Mouse (Mus musculus) C3H10T1/2 (cell line): ENCODE data around the gene Prr13. TPM values are rescaled to one million over a fixed set of nuclear protein-coding genes. Genes with fewer than 3 reads are reported as not detected.

Source experiments
- polyA plus RNA-seq, 2 experiments: library from polyadenylated mRNA; unstranded; fragments of >200 nt; fragmentation: generic; extraction: Trizol; gene quantifications; one replicate each; pipeline ENCODE4 v1.2.1; 2012; ENCODE audit warnings: missing spikeins in 2 of 2

Prr13 gene
- polyA plus RNA-seq: 100 to 1,000 TPM; 159 to 189 TPM

DNA sequence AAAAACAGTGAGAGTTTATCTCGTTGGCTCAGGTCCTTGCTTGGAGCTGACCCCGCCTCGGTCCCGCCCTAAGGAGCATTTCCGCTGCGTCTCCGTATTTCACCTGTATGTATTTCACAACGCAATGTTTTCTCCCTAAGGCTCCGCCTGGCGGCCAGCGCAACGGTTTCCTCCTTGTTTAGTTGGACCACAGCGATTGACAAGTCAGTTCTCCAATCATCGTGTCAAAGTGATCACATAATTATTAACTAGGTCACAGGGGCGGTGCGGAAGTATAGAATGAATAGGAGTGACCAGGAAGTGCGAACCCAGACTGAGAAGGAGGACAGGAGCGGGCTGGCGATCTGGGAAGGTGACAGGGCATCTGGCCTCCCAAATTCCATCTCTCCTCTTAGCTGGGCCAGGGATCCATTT, at the start of gene Prr13:
Prr13 (plus strand) TSS at position 125 of the 414 bp plus-strand sequence.

DNA sequence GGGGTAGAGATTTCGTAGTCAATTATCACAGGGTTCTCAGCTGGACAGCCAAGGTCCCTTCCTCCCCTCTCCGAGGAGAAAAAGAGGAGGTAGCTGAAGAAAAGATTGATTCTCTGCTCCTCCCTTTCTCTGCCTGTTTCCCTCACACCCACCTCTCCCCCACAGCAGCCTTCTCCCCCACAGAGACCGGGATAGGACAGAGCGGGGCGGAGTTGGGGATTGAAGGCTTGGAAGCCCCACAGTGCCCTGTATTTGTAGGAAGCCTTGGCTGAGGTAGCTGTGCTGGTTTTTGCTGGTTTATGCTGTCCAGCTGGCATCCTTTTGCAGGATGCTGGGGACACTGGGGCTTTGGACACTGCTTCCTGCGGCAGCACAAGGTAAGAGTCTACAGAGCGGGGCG, 13.7 kb upstream of the Prr13 start, which contains the start of gene Amhr2:
Amhr2 (plus strand) TSS at position 222 of the 400 bp plus-strand sequence.

GRCm38 (mm10) chr15:102470183-102470604, 11.4 kb downstream of the Prr13 start, which contains the start of gene Pcbp2:
Gene Pcbp2 (plus strand): TSS chr15:102470539.

DNA sequence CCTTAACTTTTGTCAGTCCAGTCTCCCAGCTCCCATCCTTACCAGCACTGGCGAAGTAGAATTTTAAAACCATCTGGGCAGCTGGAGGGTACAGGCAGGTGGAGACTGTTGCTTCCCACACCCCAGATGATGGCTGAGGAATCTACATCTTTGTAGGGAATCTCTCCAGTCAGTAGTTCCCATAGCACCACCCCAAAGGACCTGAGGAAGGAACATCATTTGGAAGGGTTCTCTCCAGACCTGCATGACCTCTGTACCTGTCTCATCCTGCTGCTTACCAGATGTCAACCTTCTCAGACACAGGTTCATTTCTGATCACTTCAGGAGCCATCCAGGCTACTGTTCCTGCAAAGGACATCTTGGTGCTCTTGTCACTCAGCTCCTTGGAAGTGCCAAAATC, 44.6 kb downstream of the Prr13 start, which contains the start of gene Gm10337:
Gm10337 (plus strand) TSS at position 276 of the 400 bp plus-strand sequence.

Other genes starting within 250 kb of the Prr13 start
- 100 to 1,000 TPM in 1 of 2 experiments, 1 to 10 TPM in 1; 4.6 to 133 TPM for gene Itgb7, start 227.1 kb upstream of the Prr13 start, polyA plus RNA-seq
- gene Rarg, start 201.5 kb upstream of the Prr13 start, polyA plus RNA-seq: 100 to 1,000 TPM; 110 to 187 TPM
- gene Gm9918, start 188.5 kb upstream of the Prr13 start, polyA plus RNA-seq: under 1 TPM in 1 of 2 experiments, not detected in 1; 0.11 TPM
- gene Mfsd5, start 179.6 kb upstream of the Prr13 start, polyA plus RNA-seq: 100 to 1,000 TPM in 1 of 2 experiments, 10 to 100 TPM in 1; 92.5 to 106 TPM
- 10 to 100 TPM; 21.0 to 35.6 TPM for gene Espl1, start 162.8 kb upstream of the Prr13 start, polyA plus RNA-seq
- gene Pfdn5, start 132.9 kb upstream of the Prr13 start, polyA plus RNA-seq: 100 to 1,000 TPM; 724 to 828 TPM
- gene Myg1, start 127.3 kb upstream of the Prr13 start, polyA plus RNA-seq: 100 to 1,000 TPM; 115 to 233 TPM
- 100 to 1,000 TPM in 1 of 2 experiments, 10 to 100 TPM in 1; 78.8 to 232 TPM for gene Aaas, start 108.3 kb upstream of the Prr13 start, polyA plus RNA-seq
- under 1 TPM; 0.02 to 0.09 TPM for gene Sp7, start 91.8 kb upstream of the Prr13 start, polyA plus RNA-seq
- gene Sp1, start 52.9 kb upstream of the Prr13 start, polyA plus RNA-seq: 10 to 100 TPM in 1 of 2 experiments, 1 to 10 TPM in 1; 1.2 to 10.6 TPM
- gene Amhr2, start 13.7 kb upstream of the Prr13 start, polyA plus RNA-seq: under 1 TPM; 0.02 to 0.65 TPM
- gene Pcbp2, start 11.5 kb downstream of the Prr13 start, polyA plus RNA-seq: 1,000 to 10,000 TPM in 1 of 2 experiments, 100 to 1,000 TPM in 1; 559 to 1,162 TPM
- not detected for gene Gm10337, start 44.7 kb downstream of the Prr13 start, polyA plus RNA-seq
- 10 to 100 TPM in 1 of 2 experiments, 1 to 10 TPM in 1; 4.4 to 17.8 TPM for gene Map3k12, start 58.0 kb downstream of the Prr13 start, polyA plus RNA-seq
- gene Tarbp2, start 59.2 kb downstream of the Prr13 start, polyA plus RNA-seq: 100 to 1,000 TPM in 1 of 2 experiments, 10 to 100 TPM in 1; 49.0 to 127 TPM
- gene Npff, start 65.9 kb downstream of the Prr13 start, polyA plus RNA-seq: 1 to 10 TPM in 1 of 2 experiments, under 1 TPM in 1; 0.41 to 6.0 TPM
- gene Gm28047, start 166.0 kb downstream of the Prr13 start, polyA plus RNA-seq: under 1 TPM; 0.12 to 0.27 TPM
- gene Atf7, start 166.4 kb downstream of the Prr13 start, polyA plus RNA-seq: 100 to 1,000 TPM in 1 of 2 experiments, 10 to 100 TPM in 1; 12.7 to 105 TPM
- gene Atp5g2, start 213.3 kb downstream of the Prr13 start, polyA plus RNA-seq: 1,000 to 10,000 TPM; 1,163 to 1,165 TPM